Mouse (Mus musculus): Measurements from ENCODE around the gene Fbxl17. TPM values are rescaled to one million over a fixed set of nuclear protein-coding genes. Genes with fewer than 3 reads are reported as not detected.

Gene Fbxl17
- total and polyA plus RNA-seq, 3 experiments: 5.0 to 9.7 TPM; not detected in 1

DNA sequence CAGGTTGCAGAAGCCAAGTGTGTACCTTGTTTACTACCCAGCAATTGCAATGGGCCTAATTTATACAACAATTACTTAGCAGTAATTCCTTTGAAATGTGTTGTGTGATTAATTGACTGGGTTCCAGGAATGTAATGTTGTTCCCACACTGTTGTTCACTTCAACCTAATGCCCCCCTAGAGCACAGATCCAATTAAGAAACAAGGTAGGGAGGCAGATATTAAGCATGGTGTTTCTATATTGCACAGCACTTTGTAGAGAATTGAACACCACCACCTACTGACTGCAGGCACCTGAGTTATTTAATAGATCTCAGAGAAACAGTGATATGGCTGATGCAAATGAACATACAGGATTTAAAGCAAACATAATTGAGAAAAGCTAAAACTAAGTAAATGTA lies 226.9 kb downstream of the Fbxl17 start:
- TF ChIP-seq SMC3 (IDR thresholded peaks at IDR 0.05; ENCODE audit: low read depth, low read length) (no peak), HCFC1 (IDR thresholded peaks at IDR 0.05; ENCODE audit: low read depth, low read length) (no peak), CHD1 (IDR thresholded peaks at IDR 0.05; ENCODE audit: low read depth, low read length) (no peak), USF2 (IDR thresholded peaks at IDR 0.05; ENCODE audit: borderline replicate concordance in 1 of 2, insufficient read depth in 1 of 2, low read depth in 1 of 2, low read length in 2 of 2) (no peak), KAT2A (conservative IDR thresholded peaks at IDR 0.05; ENCODE audit: low read depth, low read length) (no peak), GABPA (IDR thresholded peaks at IDR 0.05; ENCODE audit: low read depth, low read length) (no peak), ELF1 (IDR thresholded peaks at IDR 0.05; ENCODE audit: low read depth, low read length) (no peak), TAL1 (IDR thresholded peaks at IDR 0.05; ENCODE audit: low read length) (no peak), MAFK (IDR thresholded peaks at IDR 0.05; ENCODE audit: borderline replicate concordance, low read depth, low read length) (no peak), MAZ (IDR thresholded peaks at IDR 0.05; ENCODE audit: low read depth, low read length) (no peak), MAX (IDR thresholded peaks at IDR 0.05; ENCODE audit: low read length) (no peak), MYC (IDR thresholded peaks at IDR 0.05; ENCODE audit: low read depth, low read length) (no peak), ETS1 (IDR thresholded peaks at IDR 0.05; ENCODE audit: low read depth, low read length) (no peak), BHLHE40 (IDR thresholded peaks at IDR 0.05; ENCODE audit: borderline replicate concordance, low read depth, low read length) (no peak), POLR2AphosphoS5 (IDR thresholded peaks at IDR 0.05; ENCODE audit: borderline replicate concordance, low read depth, low read length) (no peak), UBTF (IDR thresholded peaks at IDR 0.05; ENCODE audit: borderline replicate concordance, insufficient read depth, low read depth, low read length) (no peak)
- Histone ChIP-seq H3K27ac (ENCODE audit: control insufficient read depth, low read depth, low read length) (no peak overlapping the region), H3K9me3 (replicated peaks; ENCODE audit: insufficient read depth, low read length) (no peaks in the 10 kb centered on the region), H3K79me2 (ENCODE audit: control insufficient read depth, insufficient read depth, low read length, poor library complexity) (no peaks in the 10 kb centered on the region), H3K36me3 (ENCODE audit: control insufficient read depth in 1 of 2, insufficient read depth in 2 of 2, low read length in 2 of 2) (no peaks in the 10 kb centered on the region), H3K27me3 (ENCODE audit: control insufficient read depth in 1 of 2, insufficient read depth in 2 of 2, low read length in 2 of 2) (no peaks in the 10 kb centered on the region), H3K4me3 (ENCODE audit: control insufficient read depth in 1 of 2, insufficient read depth in 1 of 2, low read depth in 2 of 2, low read length in 2 of 2) (no peak overlapping the region), H3K4me1 (ENCODE audit: control insufficient read depth in 1 of 2, insufficient read depth in 2 of 2, low read length in 2 of 2) (no peaks in the 10 kb centered on the region), H3K9ac (ENCODE audit: control insufficient read depth, low read depth, low read length, poor library complexity, severe bottlenecking) (no peak overlapping the region)
- DNase-seq (ENCODE audit: low read depth, low spot score): no peak

DNA sequence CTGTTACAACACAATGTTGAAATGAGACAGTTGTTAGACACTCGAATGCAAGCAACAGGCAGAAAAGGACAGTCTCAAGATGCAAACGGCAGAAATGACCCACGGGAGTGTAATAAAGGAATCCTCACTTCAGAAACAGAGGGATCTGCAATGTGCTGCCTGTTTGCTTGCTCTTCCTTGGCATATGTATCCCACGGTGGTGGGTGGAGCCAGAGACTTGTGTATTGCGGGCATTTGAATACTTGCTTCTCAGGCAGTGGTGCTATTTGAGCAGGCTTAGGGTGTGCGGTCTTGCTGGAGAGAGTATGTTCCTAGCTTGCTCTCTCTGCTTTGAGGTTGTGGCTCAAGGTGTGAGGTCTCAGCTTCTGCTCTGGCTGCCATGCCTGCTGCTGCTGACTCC lies 228.8 kb downstream of the Fbxl17 start:
- TF ChIP-seq ELF1 (IDR thresholded peaks at IDR 0.05; ENCODE audit: low read depth, low read length): no peak
- TF ChIP-seq USF1 (IDR thresholded peaks at IDR 0.05; ENCODE audit: low read depth, low read length): no peak
- no peak for TF ChIP-seq NRF1 (IDR thresholded peaks at IDR 0.05; ENCODE audit: insufficient read depth, low read depth, low read length, poor library complexity, severe bottlenecking)
- TF ChIP-seq ZMIZ1 (IDR thresholded peaks at IDR 0.05; ENCODE audit: low read depth, low read length): no peak
- no peak for TF ChIP-seq CHD2 (IDR thresholded peaks at IDR 0.05; ENCODE audit: low read length)
- TF ChIP-seq POLR2AphosphoS5 (IDR thresholded peaks at IDR 0.05; ENCODE audit: borderline replicate concordance, low read depth, low read length): no peak
- no peak for TF ChIP-seq EP300 (IDR thresholded peaks at IDR 0.05; ENCODE audit: low read depth in 1 of 2, low read length in 2 of 2)
- no peak for TF ChIP-seq MAX (IDR thresholded peaks at IDR 0.05; ENCODE audit: low read length)
- Histone ChIP-seq H3K4me1 (ENCODE audit: control insufficient read depth in 1 of 2, insufficient read depth in 2 of 2, low read length in 2 of 2) (no peaks in the 10 kb centered on the region), H3K36me3 (ENCODE audit: control insufficient read depth in 1 of 2, insufficient read depth in 2 of 2, low read length in 2 of 2) (no peaks in the 10 kb centered on the region), H3K27ac (ENCODE audit: control insufficient read depth, low read depth, low read length) (no peak overlapping the region), H3K9me3 (replicated peaks; ENCODE audit: insufficient read depth, low read length) (no peaks in the 10 kb centered on the region), H3K27me3 (ENCODE audit: control insufficient read depth in 1 of 2, insufficient read depth in 2 of 2, low read length in 2 of 2) (no peaks in the 10 kb centered on the region), H3K9ac (ENCODE audit: control insufficient read depth, low read depth, low read length, poor library complexity, severe bottlenecking) (no peak overlapping the region), H3K4me3 (ENCODE audit: control insufficient read depth in 1 of 2, insufficient read depth in 1 of 2, low read depth in 2 of 2, low read length in 2 of 2) (no peak overlapping the region), H3K79me2 (ENCODE audit: control insufficient read depth, insufficient read depth, low read length, poor library complexity) (no peaks in the 10 kb centered on the region)
- no peak for DNase-seq (ENCODE audit: low read depth, low spot score)

Measured in MEL (cell line).